Mouse (Mus musculus) CD4-positive naive resting alpha-beta T cell, adult 76 days (primary cell): Measurements from ENCODE around the gene Asf1b. TPM values are rescaled to one million over a fixed set of nuclear protein-coding genes. Genes with fewer than 3 reads are reported as not detected.

Experiments
- total RNA-seq: library from RNA; stranded (reverse); gene quantifications from one replicate; pipeline ENCODE4 v1.2.4, GENCODE M21; 2023

Asf1b gene
- 3.9 TPM for total RNA-seq

DNA sequence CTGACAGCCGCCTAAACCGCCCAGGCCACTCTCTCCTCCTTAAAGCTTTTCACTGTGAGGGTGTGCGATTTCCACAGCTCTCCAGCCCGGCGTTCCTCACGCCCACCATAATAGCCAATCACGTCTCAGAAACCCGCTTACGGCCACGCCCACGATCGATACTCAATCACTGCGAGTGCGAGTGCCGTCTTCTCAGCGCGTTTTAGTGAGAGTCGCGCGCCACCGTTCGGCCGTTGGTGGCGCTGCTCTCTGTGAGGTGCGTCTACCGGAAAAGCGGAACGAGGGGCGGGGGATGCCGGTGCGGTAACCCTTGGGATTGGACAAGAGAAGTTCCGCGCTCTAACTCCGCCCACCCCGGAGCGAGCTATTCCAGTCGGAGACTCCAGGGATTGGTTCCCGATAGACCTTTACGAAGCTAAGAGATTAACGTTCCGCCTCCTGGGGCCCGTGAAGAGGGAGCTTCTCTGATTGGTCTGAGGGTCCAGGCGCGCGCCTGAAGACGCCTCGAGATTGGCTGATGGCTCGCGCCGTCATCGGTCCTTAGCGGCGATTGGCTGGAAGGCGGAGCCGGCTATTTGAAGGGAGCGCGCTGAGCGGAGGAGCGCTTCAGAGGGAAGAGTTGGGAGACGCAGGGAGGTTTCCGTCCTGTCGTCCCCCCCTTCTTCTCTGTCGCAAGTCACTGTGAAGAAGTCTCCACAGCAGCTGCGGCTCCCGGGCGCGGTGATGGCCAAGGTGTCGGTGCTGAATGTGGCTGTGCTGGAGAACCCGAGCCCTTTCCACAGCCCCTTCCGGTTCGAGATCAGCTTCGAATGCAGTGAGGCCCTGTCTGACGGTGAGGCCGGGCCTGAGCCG is at the start of gene Asf1b, which contains the start of gene Gm10644:
Gene Asf1b (plus strand): TSS at position 402 of the 852 bp plus-strand sequence.
Gene Gm10644 (minus strand): TSS at position 100 of the 852 bp plus-strand sequence.

GRCm38 (mm10) chr8:83972150-83973120 is 17.1 kb downstream of the Asf1b start, which contains the start of gene Prkaca:
Prkaca (plus strand) TSS chr8:83972993.

GRCm38 (mm10) chr8:83997511-83998141 is 42.3 kb downstream of the Asf1b start, which contains the start of gene Samd1:
Samd1 (plus strand) TSS chr8:83997672.

DNA sequence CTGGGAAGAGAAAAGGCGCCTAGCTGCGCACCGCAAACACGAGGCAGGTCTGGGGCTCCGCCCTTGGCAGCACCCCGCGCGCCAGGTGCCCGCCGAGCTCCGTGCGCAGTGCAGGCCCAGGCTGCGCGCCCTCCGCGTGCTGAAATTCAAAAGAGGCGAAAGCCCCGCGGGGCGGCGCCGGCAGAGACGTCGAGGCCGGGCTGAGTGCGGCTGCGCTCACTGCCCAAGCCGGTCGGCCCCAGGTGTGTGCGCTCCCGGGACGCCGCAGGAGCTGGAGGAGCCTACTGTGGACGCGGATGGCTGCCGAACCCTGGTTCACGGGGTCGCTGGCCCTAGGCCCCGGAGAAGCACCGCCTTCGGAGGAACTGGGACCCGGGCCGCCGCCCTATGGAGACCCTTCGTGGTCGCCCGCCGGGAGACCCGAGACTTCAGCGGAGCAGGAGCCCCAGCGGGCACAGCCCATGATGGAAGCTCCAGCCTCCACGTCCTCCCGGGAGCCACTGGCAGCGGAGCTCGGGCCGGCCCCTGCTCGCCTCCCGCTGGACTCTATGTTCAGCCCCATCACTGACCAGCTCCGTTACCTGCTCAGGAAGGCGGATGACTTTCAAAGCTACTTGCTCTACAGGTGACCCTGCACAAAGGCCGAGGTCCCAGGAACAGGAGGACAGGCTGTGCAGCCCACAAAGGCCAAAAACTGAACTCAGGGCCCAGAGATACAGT is 46.1 kb downstream of the Asf1b start, which contains the start of gene 1700067K01Rik:
Gene 1700067K01Rik (plus strand): TSS at position 222 of the 720 bp plus-strand sequence.

GRCm38 (mm10) chr8:84011705-84012498 is 56.6 kb downstream of the Asf1b start, which contains the start of gene 2210011C24Rik:
2210011C24Rik (minus strand) TSS chr8:84012171.

Other genes with a start within 250 kb of the Asf1b start
- 60.2 TPM for gene Ddx39, start 240.3 kb upstream of the Asf1b start, total RNA-seq
- gene Adgre5, start 214.2 kb upstream of the Asf1b start, total RNA-seq = 817 TPM
- gene Adgrl1, start 55.4 kb upstream of the Asf1b start, total RNA-seq = 59.2 TPM
- gene Gm10644, start 302 bp upstream of the Asf1b start, total RNA-seq = 0.53 TPM
- gene Prkaca, start 17.5 kb downstream of the Asf1b start, total RNA-seq = 37.1 TPM
- 42.4 TPM for gene Samd1, start 42.2 kb downstream of the Asf1b start, total RNA-seq
- gene 1700067K01Rik, start 46.0 kb downstream of the Asf1b start, total RNA-seq = not detected
- gene 2210011C24Rik, start 56.7 kb downstream of the Asf1b start, total RNA-seq = not detected
- gene Palm3, start 66.0 kb downstream of the Asf1b start, total RNA-seq = not detected
- 187 TPM for gene Il27ra, start 87.1 kb downstream of the Asf1b start, total RNA-seq
- not detected for gene Rln3, start 89.5 kb downstream of the Asf1b start, total RNA-seq
- gene Gm10643, start 109.6 kb downstream of the Asf1b start, total RNA-seq = 2.9 TPM
- 113 TPM for gene Rfx1, start 111.3 kb downstream of the Asf1b start, total RNA-seq
- 63.6 TPM for gene Dcaf15, start 149.3 kb downstream of the Asf1b start, total RNA-seq
- 4.2 TPM for gene Podnl1, start 170.5 kb downstream of the Asf1b start, total RNA-seq
- 30.3 TPM for gene Cc2d1a, start 192.4 kb downstream of the Asf1b start, total RNA-seq
- gene 4930432K21Rik, start 192.5 kb downstream of the Asf1b start, total RNA-seq = 2.7 TPM
- not detected for gene Nanos3, start 229.7 kb downstream of the Asf1b start, total RNA-seq